ENCODE assay signal across 8 mouse cellular contexts in the genomic region with DNA sequence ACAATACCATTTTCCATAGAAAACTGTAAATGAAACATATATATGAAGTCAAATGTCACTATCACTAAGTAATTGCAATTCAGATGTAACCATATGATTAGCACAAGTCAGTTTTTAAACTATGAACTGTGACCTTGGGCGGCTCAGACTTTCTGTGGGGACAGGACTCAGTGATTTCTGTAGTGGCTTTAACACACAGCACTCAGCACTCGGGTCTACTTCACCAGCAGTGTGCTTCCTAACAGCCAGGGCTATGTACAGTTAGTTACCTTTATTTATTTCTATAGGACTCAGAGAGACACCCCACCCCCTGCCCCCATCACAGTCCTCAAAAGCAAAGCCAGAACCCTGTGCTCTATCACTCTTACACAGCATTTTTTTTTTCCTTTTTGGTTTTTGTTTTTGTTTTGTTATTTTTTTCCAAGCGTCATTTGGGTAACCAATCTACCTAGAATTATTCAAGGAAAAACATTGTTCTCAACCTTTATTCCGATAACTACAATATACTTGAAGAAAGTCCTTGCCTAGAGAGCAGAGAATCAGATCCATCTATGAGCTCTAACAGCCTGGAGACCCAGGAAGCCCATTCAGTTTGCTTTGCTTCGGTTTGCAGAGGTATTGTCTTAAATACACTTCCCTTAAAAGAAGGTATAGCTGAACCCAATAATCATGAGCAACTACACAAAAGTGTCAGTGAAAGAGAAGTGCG. TPM values are rescaled to one million over a fixed set of nuclear protein-coding genes. Genes with fewer than 3 reads are reported as not detected.
DNase-seq lines count a peak whose midpoint lies in the region; ATAC-seq lines count a peak whose summit lies in the region.

No protein-coding gene starts in this region.

- H3K36me3 ChIP-seq in erythroblast, embryonic 14.5 days (ENCODE audit: control insufficient read depth) = no peaks in the 10 kb centered on the region
- H3K36me3 ChIP-seq in liver, embryonic 11.5 days (ENCODE audit: control insufficient read depth, insufficient read depth, low read length) = no peaks in the 10 kb centered on the region
- H3K36me3 ChIP-seq in stomach, embryonic 16.5 days (ENCODE audit: control insufficient read depth, insufficient read depth, low read length) = no peaks in the 10 kb centered on the region

- H3K9me3 ChIP-seq in erythroblast, embryonic 14.5 days (ENCODE audit: control insufficient read depth, low read length) = no peaks in the 10 kb centered on the region
- H3K9me3 ChIP-seq in liver, embryonic 11.5 days (ENCODE audit: control insufficient read depth, low read length) = no peaks in the 10 kb centered on the region
- no peaks in the 10 kb centered on the region for H3K9me3 ChIP-seq in stomach, embryonic 16.5 days (replicated peaks; ENCODE audit: control insufficient read depth, low read length)

- WGBS in liver, embryonic 11.5 days = 53% methylated on average over 6 of the region's 6 CpGs
- WGBS in stomach, embryonic 16.5 days = 42% methylated on average over 6 of the region's 6 CpGs

- no peak overlapping the region for H3K9ac ChIP-seq in liver, embryonic 11.5 days (ENCODE audit: low read depth, low read length)
- peak overlapping the region; percentile 72 for H3K9ac ChIP-seq in stomach, embryonic 16.5 days (ENCODE audit: low read length)

- H3K4me3 ChIP-seq in erythroblast, embryonic 14.5 days (replicated peaks) = peak overlapping the region; percentile 56
- H3K4me3 ChIP-seq in liver, embryonic 11.5 days (ENCODE audit: low read depth, low read length) = peak overlapping the region; percentile 49
- H3K4me3 ChIP-seq in stomach, embryonic 16.5 days (replicated peaks; ENCODE audit: low read length) = peak overlapping the region; percentile 59

- no peak overlapping the region for H3K27ac ChIP-seq in liver, embryonic 11.5 days (ENCODE audit: low read depth, low read length)
- H3K27ac ChIP-seq in stomach, embryonic 16.5 days (ENCODE audit: low read length) = peak overlapping the region; percentile 88

- peak overlapping the region; percentile 77 for H3K4me2 ChIP-seq in liver, embryonic 11.5 days
- peak overlapping the region; percentile 72 for H3K4me2 ChIP-seq in stomach, embryonic 16.5 days (ENCODE audit: low read depth, low read length)

- H3K27me3 ChIP-seq in erythroblast, embryonic 14.5 days (ENCODE audit: control insufficient read depth) = no peaks in the 10 kb centered on the region
- H3K27me3 ChIP-seq in liver, embryonic 11.5 days (replicated peaks; ENCODE audit: control insufficient read depth, insufficient read depth, low read length) = no peaks in the 10 kb centered on the region
- H3K27me3 ChIP-seq in stomach, embryonic 16.5 days (ENCODE audit: control insufficient read depth, insufficient read depth, low read length) = no peaks in the 10 kb centered on the region

- H3K4me1 ChIP-seq in erythroblast, embryonic 14.5 days (ENCODE audit: control insufficient read depth) = peaks cover 6% of the 10 kb centered on the region
- H3K4me1 ChIP-seq in liver, embryonic 11.5 days (replicated peaks; ENCODE audit: control insufficient read depth, insufficient read depth, low read length) = no peaks in the 10 kb centered on the region
- 0 out of 2 replicates have a peak, but pooled peaks cover 5% of the 10 kb centered on the region for H3K4me1 ChIP-seq in stomach, embryonic 16.5 days (ENCODE audit: control insufficient read depth, insufficient read depth, low read length)

- peak; percentile 10 for DNase-seq in right cerebral cortex, postnatal 25 days
- DNase-seq in right cerebral cortex, postnatal 4 days = no peak
- no peak for DNase-seq in liver, embryonic 11.5 days (ENCODE audit: low spot score)
- DNase-seq in retina, postnatal 1 day = no peak
- no peak for DNase-seq in gastrocnemius, adult 18-20 months (ENCODE audit: low spot score)

- no peak for ATAC-seq in erythroblast, adult 5-6 weeks (replicated peaks; ENCODE audit: low FRiP score, poor library complexity, severe bottlenecking)
- ATAC-seq in liver, embryonic 11.5 days (replicated peaks; ENCODE audit: low FRiP score) = no peak
- no peak for ATAC-seq in stomach, embryonic 16.5 days (ENCODE audit: insufficient read depth, low FRiP score)

RNA-seq across cellular contexts. Expression of gene Fam13a, which starts 0.7 kb away (rescaled TPM):
- polyA plus RNA-seq in erythroblast, embryonic 14.5 days (2012) = not detected in 2 replicates
- not detected in 2 replicates for total RNA-seq in erythroblast, adult 5-6 weeks (2015; ENCODE audit: low replicate concordance)
- total RNA-seq in erythroblast, adult 5-6 weeks (2017; ENCODE audit: low replicate concordance) = not detected in 2 replicates
- 1.5 and 2.1 TPM in 2 replicates for polyA plus RNA-seq in liver, embryonic 11.5 days (2014; fragmentation: Nextera tagmentation; extraction: Ambion mirVana)
- polyA plus RNA-seq in stomach, embryonic 16.5 days (2015; fragmentation: Nextera tagmentation; extraction: Ambion mirVana) = 13.8 and 14.9 TPM in 2 replicates
- 1 to 10 TPM; 9.6 to 9.8 TPM for total RNA-seq in gastrocnemius, adult 18-20 months (2021)
